Mouse (Mus musculus): ENCODE results near the gene Anapc5. TPM values are rescaled to one million over a fixed set of nuclear protein-coding genes. Genes with fewer than 3 reads are reported as not detected.

The Anapc5 gene
- 272 and 342 TPM in 2 replicates for polyA plus RNA-seq (2012; rRNA removed)

DNA sequence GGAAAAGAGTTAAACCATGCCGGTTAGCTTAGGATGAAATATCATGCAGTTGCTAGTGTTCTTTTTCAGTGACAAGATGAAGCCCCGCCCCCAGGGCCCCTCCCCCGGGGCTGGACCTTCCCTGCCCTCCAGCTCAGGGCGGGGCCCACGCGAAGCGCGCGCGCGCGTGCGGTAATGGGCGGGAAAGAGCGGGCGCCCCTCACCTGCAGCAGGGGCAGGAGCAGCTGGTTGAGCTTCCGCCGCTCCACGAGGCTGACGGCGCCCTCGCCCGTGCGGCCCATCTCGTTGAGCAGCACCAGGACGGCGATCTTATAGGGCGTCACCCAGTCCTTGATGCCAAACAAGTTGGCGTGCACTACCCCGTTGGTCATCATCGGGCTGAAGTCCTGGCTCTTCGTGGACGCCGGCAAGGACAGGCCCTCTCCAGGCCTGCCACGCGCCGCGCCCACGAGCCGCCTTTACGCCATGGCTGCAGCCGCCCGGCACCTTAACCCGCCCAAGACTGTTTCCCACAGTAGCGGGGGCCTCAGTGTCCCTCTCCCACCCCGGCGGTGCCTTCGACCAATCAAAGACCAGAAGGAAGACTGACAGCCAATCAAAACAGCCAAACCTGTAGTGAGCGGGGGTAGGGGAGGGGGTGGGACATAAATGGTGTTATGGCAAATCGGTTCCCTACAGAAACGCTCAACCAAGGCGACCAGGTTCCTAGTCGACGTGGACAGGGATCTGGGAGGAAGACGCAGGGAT lies at the start of gene Anapc5:
Gene Anapc5, minus strand, starts transcription at position 563 of the 747 bp plus-strand sequence.
- peak; percentile 91 for DNase-seq (ENCODE audit: low read depth)

DNA sequence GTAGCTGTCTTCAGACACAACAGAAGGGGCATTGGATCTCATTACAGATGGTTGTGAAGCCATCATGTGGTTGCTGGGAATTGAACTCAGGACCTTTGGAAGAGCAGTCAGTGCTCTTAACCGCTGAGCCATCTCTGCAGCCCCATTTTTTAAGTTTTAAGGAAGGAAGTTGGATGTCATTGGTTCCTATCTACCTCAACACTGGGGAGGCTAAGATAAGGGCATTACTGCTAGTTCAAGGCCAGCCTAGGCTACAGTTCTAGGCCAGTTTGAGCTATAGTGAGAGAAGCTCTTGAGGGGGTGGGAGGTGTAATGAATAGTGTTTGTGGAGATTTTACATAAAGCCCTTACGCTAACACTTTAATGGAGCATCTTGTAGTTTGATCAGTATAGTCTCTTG lies 41.9 kb upstream of the Anapc5 start:
- DNase-seq (ENCODE audit: low read depth), result no peak

DNA sequence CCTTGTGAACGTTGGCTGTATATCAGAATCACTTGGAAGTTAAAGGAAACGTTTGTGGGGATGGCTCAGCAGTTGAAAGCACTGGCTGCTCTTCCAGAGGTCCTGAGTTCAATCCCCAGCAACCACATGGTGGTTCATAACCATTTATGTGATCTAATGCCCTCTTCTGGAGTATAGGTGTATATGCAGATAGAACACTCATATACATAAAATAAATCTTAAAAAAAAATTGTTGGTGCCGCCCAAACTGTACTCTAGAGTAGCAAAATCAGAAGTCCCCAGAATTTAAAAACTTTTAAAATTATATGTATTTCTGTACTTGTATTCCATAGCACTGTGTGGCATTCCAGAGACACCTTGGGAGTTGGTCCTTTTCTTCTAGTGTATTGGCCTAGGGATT lies 34.7 kb upstream of the Anapc5 start:
- DNase-seq (ENCODE audit: low read depth), result no peak

DNA sequence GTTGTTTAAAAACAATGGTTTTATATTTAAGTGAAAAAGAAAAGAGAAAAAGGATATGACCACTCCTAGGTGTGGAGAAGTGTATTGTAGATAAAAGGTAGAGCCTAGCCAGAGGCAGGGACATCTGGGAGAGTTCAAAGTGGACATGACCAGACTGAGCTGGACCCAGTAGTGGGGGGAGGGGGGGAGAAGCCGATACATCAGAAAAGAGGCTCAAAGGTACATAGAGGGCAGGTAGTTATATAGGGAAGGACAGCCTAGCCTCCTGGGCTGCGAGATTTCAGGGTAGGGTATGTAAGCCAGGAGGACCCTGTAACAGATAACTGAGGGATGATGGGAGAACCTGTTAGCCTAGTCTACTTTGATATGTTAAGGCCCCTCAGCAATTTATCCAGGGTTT lies 31.5 kb upstream of the Anapc5 start:
- DNase-seq (ENCODE audit: low read depth), result no peak

DNA sequence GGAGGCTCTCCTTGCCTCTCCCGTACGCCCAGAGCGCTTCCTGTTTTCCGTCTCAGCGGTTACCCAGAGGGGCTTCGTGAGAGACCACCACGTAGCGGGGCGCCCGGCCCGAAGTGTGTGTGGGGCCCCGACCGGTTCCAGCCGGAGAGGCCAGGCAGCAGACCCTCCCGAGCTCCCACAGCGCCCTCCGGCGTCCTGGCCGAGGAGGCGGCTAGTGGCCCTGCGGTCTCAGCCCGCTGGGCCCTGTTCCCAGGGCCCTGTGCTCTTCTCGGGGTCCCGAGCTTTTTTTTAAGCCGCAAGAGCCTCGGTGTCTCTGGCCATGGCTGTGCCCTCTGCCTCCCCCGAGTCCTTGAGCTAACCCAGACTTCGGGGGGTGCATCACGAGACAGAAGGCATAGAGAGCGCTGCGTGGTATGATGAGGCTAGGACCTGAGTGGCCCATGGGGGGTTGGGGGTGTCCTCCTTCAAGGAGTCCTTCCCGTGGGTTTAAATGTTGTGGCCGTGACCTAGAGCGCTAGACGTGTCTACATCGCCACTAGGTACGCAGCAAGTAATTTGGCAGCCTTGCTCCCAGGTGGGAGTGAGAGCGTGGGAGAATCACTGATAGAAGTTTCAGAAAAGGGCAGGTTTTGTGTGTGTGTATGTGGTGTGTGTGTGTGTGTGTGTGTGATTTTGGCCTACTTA lies 29.3 kb upstream of the Anapc5 start:
- DNase-seq (ENCODE audit: low read depth), result no peak

DNA sequence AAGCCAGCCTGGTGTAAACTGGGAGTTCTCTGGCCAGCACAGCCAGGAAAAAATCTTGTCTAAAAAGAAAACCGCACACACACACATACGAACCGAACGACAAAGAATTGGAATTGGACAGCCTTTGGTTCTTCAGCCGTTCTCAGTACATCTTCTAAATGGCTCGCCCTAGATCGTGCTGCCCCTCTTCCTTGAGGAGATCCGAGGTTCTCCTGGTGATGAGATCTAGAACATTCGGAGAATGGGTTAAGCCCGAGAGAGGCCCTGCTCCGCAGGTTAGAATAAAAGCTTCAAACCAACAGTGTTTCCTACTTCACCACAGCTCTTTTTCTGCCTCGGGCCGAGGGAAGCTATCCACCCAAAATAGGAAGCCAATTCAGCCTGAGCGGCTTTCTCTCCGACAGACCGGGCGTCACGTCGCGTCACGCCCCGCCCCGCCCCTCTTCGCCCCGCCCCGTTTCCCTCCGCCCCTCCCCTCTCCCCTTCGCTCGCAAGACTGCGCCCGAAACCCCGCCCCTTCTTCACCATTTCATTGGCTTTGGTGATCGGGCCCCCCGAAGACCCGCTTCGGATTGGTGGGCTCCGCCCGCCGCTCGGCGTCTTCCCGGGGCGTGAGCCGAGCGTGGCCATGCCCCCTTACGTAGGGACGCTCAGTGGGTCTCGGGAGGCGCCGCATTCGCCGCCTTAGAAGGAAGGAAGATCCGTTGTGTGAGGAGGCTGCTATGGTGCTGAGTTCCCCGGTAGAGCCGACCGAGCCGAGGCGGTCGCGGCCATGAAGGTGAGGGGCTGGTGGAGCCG lies 28.6 kb upstream of the Anapc5 start, which contains the start of gene Rnf34:
Gene Rnf34, plus strand, starts transcription at position 528 of the 798 bp plus-strand sequence.
- DNase-seq (ENCODE audit: low read depth), result peak; percentile 56

DNA sequence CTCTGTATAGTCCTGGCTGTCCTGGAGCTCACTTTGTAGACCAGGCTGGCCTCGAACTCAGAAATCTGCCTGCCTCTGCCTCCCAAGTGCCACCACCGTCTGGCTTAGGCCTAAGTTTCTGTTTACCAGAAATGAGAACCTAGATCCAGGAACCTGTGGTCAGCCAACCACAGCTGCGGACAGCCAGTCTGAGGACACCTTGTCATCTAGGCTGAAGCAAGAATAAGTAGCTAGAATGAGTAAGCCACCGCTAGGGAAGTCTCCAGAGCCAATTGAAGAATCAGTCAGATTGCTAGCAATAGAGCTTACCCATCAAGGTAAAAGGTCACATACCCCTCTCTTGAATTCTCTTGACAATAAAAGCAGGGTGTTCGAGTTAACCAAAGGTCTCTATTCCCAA lies 22.7 kb upstream of the Anapc5 start:
- DNase-seq (ENCODE audit: low read depth), result no peak

DNA sequence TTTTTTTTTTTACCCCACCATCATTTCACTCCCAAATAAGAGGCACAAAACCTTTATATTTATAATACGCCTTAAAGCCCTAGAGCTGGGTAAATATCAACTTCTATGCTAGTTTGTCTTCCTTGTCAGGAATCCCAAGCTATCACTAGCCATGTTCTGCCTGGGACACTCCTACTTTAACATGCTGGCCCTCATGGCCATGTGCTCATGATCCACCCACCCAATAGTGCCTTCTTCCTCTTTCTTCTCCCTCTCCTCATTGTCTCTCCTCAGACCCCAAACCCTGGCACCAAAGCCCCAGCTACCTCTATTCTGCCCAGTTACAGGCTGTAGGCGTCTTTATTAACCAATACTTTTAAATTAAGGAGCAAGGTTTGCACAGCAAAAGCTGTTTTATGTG lies 20.0 kb upstream of the Anapc5 start:
- DNase-seq (ENCODE audit: low read depth), result no peak

DNA sequence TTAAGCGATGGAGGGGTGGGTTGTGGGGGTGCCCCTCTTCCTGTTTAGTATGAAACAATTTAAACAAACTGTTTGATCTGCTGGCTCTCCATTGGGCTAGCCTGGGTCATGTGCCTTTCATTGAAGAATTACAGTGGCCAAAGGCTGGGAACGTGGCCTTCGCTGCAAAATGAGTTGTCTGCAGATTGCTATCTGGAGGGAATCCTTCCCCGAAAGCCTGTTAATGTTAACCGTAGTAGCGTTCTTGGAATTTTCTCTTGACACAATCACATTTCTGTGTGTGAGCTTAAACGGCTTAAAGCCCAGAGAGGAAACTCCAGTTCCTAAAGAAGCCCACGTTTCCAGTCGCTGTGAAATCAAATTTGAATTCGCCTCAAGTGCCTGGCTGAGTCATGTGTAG lies 11.9 kb upstream of the Anapc5 start:
- no peak for DNase-seq (ENCODE audit: low read depth)

DNA sequence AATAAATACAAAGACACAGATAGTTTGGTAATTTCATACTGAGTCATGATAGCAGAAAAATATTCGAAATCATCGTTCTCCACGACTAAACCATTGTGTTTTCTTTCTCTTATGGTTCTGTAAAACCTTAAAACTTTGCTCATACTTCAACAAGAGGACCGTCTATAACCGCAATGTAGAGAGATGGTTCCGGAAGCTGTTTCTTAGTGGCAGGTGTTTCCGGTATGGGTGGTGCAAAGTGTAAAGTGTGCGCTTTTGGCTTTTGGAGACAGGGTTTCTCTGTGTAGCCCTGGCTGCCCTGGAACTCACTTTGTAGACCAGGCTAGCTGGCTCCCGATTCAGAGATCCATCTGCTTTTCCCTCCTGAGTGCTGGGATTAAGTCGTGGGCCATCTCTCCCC lies 11.4 kb upstream of the Anapc5 start:
- no peak for DNase-seq (ENCODE audit: low read depth)

DNA sequence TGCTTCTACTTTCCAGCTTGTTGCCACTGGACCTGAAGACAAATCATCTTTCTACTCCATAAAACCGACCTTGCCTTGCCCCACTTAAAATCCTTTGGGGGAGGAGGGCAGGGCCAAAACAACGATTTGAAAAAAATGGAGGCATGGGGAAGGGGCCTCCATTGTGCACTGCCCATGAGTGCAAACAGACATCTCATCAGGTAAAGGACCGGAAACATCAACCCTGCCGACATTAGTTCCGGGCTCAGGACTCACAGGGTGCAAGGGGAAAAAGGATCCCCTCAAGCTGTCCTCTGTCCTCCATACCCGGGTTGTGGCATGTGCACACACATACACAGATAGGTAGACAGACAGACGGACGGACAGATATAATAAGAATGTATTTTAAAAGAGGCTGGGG lies 4.0 kb upstream of the Anapc5 start:
- no peak for DNase-seq (ENCODE audit: low read depth)

DNA sequence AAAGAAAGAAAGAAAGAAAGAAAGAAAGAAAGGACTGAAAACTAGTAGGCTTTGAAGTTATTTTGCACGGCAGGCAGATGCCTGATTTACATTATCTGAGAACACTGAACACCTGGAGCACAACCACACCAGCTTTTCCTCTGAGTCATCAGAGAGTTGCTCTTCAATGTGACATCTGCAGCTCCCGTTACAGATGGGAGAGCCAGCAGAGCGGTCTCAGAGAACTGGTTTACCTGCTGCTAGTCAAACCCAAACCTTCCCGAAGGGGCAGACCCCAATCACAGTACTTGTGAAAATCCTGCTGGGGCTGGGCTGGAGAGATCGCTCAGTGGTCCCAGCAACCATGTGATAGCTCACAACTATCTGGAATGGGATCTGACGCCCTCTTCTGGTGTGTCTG lies 3.3 kb upstream of the Anapc5 start:
- DNase-seq (ENCODE audit: low read depth), result no peak

DNA sequence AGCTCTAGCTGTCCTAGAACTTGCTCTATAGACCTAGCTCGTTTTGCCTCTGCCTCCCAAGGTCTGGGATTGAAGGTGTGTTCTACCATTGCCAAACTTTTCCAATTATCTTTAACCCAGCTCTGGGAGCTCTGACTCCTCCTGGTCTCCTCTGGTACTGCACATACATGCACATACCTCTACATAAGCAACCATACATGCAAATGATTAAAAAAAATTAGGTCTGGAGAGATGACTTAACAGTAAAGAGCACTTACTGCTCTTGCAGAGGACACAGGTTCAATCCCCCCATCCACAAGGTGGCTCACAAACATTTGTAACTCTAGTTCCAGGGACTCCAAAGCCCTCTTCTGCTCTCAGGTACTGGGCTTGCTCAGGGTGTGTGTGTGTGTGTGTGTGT lies 2.8 kb upstream of the Anapc5 start:
- DNase-seq (ENCODE audit: low read depth), result no peak

DNA sequence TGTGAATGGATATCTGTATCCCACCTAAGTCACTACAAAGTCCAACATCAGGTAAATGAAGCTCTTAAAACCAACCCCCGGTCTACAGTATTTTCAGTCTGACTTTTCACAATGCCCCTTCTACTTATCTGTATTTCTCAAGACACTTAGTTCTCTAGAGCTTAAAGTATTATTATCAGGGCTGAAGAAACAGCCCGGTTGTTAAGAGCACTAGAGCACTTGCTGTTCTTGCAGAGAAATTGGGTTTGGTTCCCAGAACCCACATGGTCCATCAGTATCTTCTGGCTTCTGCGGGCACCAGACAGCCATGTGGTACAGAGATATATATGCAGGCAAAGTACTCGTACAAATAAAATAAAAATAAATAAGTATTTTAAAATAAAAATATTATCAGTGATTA lies 1.3 kb upstream of the Anapc5 start:
- DNase-seq (ENCODE audit: low read depth), result no peak

DNA sequence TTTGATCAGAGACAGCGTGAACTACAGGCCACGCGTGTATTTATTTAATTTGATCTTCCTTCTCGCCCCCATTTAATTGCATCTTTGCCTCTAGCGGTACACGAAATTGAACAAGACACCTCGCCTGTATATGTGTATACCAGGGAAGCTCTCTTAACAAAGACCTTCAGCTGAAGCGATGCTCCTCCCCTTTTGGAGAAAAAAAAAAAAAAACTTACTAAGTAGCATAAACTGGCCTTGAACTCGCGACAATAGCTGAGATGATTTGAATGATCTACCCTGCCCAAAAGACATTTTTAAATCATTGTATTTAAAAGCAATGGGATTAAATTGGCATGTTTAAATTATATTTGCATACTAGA lies 366 bp upstream of the Anapc5 start:
- DNase-seq (ENCODE audit: low read depth), result no peak

DNA sequence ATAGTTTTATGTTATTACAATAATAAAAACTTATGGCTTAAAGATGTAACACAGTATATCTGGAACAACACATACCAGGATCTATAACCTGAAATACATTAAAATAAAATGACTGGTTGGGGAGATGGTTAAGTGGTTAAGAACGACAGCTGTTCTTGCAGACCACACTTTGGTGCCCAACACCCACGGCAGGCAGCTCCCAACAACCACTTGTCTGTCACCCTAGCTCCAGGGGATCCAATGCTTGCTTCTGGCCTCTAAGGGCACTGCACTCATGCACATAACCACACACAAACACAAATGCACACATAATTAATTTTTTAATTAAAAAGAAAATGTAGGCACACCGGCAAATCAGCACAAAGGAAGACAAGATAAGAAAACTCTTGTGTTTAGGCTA lies 8.4 kb downstream of the Anapc5 start:
- no peak for DNase-seq (ENCODE audit: low read depth)

DNA sequence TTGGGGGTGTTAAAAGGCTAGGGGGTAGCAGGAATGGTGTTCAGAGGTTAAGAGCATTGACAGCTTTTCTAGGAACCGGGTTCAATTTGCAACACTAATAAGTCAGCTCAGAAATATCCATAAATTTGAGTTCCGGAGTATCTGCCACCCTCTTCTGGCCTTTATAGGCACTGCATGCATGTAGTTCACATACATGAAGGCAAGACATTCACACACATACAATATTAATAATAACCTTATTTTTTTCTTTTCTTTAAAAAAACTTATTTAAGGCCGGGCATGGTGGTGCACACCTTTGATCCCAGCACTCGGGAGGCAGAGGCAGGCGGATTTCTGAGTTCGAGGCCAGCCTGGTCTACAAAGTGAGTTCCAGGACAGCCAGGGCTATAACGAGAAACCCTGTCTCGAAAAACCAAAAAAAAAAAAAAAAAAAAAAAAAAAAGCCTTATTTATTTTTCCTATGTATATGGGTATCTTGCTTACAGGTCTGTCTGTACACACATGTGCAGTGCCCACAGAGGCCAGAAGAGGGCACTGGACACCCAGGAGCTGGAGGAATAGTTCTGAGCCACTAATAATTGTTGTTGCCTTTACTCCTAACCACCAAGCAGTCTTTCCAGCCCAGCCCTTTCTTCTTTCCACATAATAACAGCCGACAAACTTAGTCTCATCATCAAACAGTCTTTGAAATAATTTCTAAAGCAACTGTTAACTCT lies 9.6 kb downstream of the Anapc5 start:
- no peak for DNase-seq (ENCODE audit: low read depth)

DNA sequence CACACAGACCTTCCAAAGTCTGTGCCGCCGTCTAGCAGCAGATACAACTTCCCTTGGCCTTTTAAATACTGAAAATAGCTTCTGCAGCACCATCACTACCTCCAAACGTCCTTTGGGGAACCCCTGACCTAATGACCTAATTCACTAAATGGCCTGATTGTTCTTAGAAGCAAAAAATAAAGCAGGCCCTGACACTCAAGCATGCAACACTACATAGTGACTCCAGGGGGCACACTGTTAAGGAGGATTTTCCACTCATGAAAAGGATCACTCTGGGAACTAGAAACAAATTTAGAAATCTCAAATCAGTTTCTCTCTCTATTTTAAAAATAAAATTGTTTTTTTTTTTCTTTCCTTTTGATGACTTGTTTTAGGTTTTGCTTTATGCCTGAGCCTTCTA lies 15.6 kb downstream of the Anapc5 start:
- no peak for DNase-seq (ENCODE audit: low read depth)

DNA sequence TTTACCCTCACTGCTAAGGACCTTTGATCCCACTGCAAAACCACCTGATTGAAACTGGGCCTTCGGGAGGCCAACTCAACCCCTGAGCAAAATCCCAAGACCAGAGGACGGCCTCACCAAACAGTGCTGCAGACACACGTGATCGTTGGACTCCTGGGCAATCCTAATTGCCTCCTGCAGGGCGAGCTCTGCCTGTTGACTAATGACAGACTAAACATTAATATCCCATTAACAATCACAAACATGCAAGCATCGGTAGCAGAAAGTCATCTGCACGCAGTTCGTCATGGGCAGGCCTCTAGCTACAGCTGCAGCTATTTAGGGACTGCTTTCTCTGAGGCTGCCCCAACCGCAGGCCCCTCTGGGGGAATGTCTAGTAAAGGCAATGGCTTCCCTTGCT lies 18.4 kb downstream of the Anapc5 start:
- DNase-seq (ENCODE audit: low read depth), result no peak

DNA sequence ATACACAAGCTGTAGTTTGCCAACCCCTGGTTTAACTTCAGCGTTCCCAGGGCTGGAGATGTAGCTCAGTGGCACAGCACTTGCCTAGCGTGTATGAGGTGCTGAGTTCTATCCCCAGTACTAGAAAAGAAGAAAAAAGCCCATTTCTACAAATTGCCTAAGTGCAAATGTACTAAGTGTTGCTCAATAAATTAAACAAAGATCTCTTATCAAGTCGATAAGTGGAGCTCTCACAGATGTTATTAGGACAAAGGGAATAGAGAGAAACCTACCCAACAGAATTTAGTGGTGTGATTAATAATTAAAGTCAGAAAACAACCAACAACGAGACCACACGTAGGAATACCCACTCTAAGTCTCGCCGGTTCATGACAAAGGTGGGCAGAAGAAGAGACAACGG lies 19.5 kb downstream of the Anapc5 start:
- no peak for DNase-seq (ENCODE audit: low read depth)

DNA sequence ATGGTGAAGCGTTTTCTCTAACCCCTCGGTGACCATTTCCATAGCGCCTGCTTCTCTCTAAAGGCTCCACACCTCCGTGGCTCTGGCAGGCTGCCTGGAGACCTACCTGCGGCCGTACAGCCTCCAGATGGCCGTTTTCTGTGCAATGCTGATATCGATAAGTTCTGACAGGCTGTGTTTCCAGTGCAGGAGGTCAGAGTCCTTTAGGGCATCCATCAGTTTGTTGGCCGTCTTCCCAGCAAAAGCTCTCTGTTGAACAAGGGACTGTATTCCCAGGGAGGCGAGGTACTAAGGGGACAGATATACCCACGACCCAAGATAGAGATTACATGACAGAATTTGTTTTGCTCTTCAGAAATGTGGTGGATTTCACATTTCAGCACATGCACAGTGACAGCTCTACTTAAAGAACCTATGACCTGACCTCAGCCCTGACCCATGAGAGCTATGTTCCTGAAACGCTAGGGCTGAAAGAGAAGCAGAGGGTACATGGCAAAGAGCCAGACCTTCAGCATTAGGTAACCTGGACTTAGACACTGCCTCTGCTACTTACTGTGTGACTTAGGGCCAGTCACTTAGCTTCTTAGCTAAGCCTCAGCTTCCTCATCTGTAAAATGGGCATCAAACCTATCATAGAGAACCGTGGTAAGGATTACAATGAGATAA lies 20.7 kb downstream of the Anapc5 start:
- no peak for DNase-seq (ENCODE audit: low read depth)
